Mouse (Mus musculus) lung, adult 2 months (tissue): ENCODE measurements at regions not wholly inside any gene's neighbourhood (a gene's known extent, or its start where the extent isn't known, plus 50 kb on each side); places are given as distances from the start of the nearest gene placed in this dataset.

Source experiments
- CTCF ChIP-seq: fragments of 200-500 bp; IDR thresholded peaks from 2 replicates; pipeline ENCODE4 v1.5.1; 2011; ENCODE audit warnings: mild to moderate bottlenecking, low read length, control low read depth; ENCODE audit not compliant: insufficient read depth
- POLR2A ChIP-seq: fragments of 200-500 bp; IDR thresholded peaks from 2 replicates; pipeline ENCODE4 v1.6.1; 2011; ENCODE audit warnings: low read depth, mild to moderate bottlenecking, control low read depth, low read length, borderline replicate concordance; ENCODE audit errors: extremely low read depth

DNA sequence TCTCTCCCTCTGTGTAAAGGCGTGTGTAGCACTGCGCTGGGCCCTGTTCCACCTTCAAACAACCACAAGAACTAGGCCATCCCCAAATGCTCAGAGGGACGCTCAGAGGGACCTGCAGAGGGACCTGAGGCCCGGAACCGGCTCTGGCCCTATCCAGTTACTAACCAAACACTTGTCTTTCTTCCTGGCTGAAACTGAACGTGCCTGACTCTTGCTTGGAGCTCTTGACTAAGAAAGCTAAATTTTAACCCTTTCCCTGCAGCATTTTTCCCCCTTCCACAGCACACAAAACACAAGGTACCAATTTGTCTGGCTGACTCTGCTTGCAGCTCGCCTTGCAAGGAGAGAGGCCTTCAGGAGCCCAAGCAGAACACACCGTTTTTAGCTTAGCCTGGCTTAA is 182.3 kb upstream of the Six2 start:
- TF ChIP-seq POLR2A (no peak), CTCF (no peak)
